Mouse (Mus musculus): ENCODE results near the gene Prss32.

DNA sequence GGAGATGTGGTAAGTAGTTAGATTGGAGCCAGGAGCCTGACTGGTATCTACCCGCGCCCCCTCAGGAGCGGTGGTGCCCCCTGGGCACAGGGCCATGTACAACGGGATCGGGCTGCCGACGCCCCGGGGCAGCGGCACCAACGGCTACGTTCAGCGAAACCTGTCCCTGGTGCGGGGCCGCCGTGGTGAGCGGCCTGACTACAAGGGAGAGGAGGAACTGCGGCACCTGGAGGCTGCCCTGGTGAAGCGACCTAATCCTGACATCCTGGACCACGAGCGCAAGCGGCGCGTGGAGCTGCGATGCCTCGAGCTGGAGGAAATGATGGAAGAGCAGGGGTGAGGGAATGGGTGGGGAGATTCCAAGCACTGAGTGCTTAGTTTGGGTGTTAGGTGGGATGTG is 36.8 kb upstream of the Prss32 start:
- TF ChIP-seq CTCF (IDR thresholded peaks at IDR 0.05; ENCODE audit: insufficient read depth, low read depth, low read length) (no peak), POLR2A (IDR thresholded peaks at IDR 0.05; ENCODE audit: insufficient read depth, low read depth, low read length) (no peak)

Measured in olfactory bulb, adult 2 months (tissue).